Mouse (Mus musculus) gastrocnemius, adult 8-10 months (tissue): Measurements from ENCODE around the gene Relch. TPM values are rescaled to one million over a fixed set of nuclear protein-coding genes. Genes with fewer than 3 reads are reported as not detected.
"Not testable (repeated sequence)": the region's sequence is repeated elsewhere in the genome, so short reads cannot be mapped to it uniquely, and the experiment has no call there.

Experiments used
- DNase-seq, 2 experiments: peaks; one replicate each; pipeline ENCODE4 v3.0.0; 2022; ENCODE audit warnings: low spot score in 2 of 2
- total RNA-seq, 4 experiments: library from RNA; stranded (reverse); gene quantifications; 2 replicates each; pipeline ENCODE4 v1.2.4; 2022

Gene Relch
- 10 to 100 TPM in 1 of 4 experiments, 1 to 10 TPM in 3; 7.3 to 10.3 (median 8.8) TPM for total RNA-seq

GRCm38 (mm10) chr1:105663171-105663961 is at the start of gene Relch, which contains the start of gene Pign:
Gene Relch (plus strand): TSS chr1:105663861.
Gene Pign (minus strand): TSS chr1:105663677.
- peak; percentile 97 for DNase-seq

GRCm38 (mm10) chr1:105630481-105630880 is 33.2 kb upstream of the Relch start:
- DNase-seq: no peak

- no peak for DNase-seq
Observed at GRCm38 (mm10) chr1:105644093-105644492, 19.6 kb upstream of the Relch start.

GRCm38 (mm10) chr1:105650650-105651049 is 13.0 kb upstream of the Relch start:
- DNase-seq: no peak

GRCm38 (mm10) chr1:105653981-105654380 is 9.7 kb upstream of the Relch start:
- no peak for DNase-seq

GRCm38 (mm10) chr1:105660015-105660414 is 3.6 kb upstream of the Relch start:
- no peak for DNase-seq

- no peak for DNase-seq
Observed at GRCm38 (mm10) chr1:105662820-105663170, 866 bp upstream of the Relch start.

- DNase-seq: no peak
Observed at GRCm38 (mm10) chr1:105663962-105664812, 526 bp downstream of the Relch start.

GRCm38 (mm10) chr1:105669700-105670099 is 6.0 kb downstream of the Relch start:
- DNase-seq: no peak

- no peak for DNase-seq
Observed at GRCm38 (mm10) chr1:105674763-105675162, 11.1 kb downstream of the Relch start.

- no peak for DNase-seq
Observed at GRCm38 (mm10) chr1:105680587-105680986, 16.9 kb downstream of the Relch start.

GRCm38 (mm10) chr1:105685501-105685900 is 21.8 kb downstream of the Relch start:
- no peak for DNase-seq

GRCm38 (mm10) chr1:105695581-105695980 is 31.9 kb downstream of the Relch start:
- no peak for DNase-seq

- DNase-seq: no peak
Observed at GRCm38 (mm10) chr1:105700984-105701530, 37.4 kb downstream of the Relch start.

GRCm38 (mm10) chr1:105709415-105709814 is 45.8 kb downstream of the Relch start:
- DNase-seq: no peak

- no peak for DNase-seq
Observed at GRCm38 (mm10) chr1:105711227-105711626, 47.6 kb downstream of the Relch start.

- DNase-seq: no peak
Observed at GRCm38 (mm10) chr1:105712822-105713221, 49.2 kb downstream of the Relch start.

GRCm38 (mm10) chr1:105718358-105718757 is 54.7 kb downstream of the Relch start:
- DNase-seq: no peak

- not testable (repeated sequence) for DNase-seq
Observed at GRCm38 (mm10) chr1:105729246-105729645, 65.6 kb downstream of the Relch start.

- DNase-seq: no peak
Observed at GRCm38 (mm10) chr1:105735318-105735717, 71.7 kb downstream of the Relch start.

GRCm38 (mm10) chr1:105738334-105738733 is 74.7 kb downstream of the Relch start:
- no peak for DNase-seq

- DNase-seq: no peak
Observed at GRCm38 (mm10) chr1:105739493-105739892, 75.8 kb downstream of the Relch start.
